In the genomic region with DNA sequence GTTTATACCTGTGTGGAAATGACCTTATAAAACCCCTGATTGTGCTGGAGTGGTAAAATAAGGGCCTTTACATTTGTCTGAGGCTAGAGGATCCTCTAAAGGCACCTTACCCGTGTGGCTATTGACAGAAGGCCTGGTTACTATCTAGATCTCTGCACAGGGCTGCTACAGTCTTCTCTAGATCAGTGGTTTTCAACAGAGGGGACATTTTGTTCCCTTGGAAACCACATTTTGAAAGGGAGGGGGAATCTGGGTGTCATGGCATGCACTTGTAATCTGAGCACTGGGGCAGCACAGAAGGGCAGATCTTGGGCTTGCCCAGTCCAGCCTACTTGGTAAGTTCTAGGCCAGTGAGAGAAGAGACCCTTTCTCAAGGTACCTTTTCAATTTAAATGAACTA, we compare ENCODE assay signal across 25 mouse cellular contexts. TPM values are rescaled to one million over a fixed set of nuclear protein-coding genes. Genes with fewer than 3 reads are reported as not detected.
A peak's percentile ranks its signal among the peaks of the same experiment; 100 is the strongest.
DNase-seq lines count a peak whose midpoint lies in the region; ATAC-seq and TF ChIP-seq lines count a peak whose summit lies in the region.
"Had no signal": no experiment of that assay in that cellular context is flagged by ENCODE, and none has a peak within 500 bp of the region (broad histone marks: within the 10 kb centered on the region; RNA-seq: fewer than 3 reads in every experiment).

No protein-coding gene starts in this region.

- no peaks in the 10 kb centered on the region for H3K27me3 ChIP-seq in liver, postnatal 0 days (ENCODE audit: insufficient read depth, low read length)
- no peaks in the 10 kb centered on the region for H3K27me3 ChIP-seq in MEL (ENCODE audit: control insufficient read depth in 1 of 2, insufficient read depth in 2 of 2, low read length in 2 of 2)
- H3K27me3 ChIP-seq: forebrain, embryonic 15.5 days; hindbrain, embryonic 15.5 days; lung, embryonic 15.5 days; neural tube, embryonic 13.5 days; Patski had no signal

- no peak for TF ChIP-seq POLR2A in MEL (IDR thresholded peaks at IDR 0.05; ENCODE audit: control insufficient read depth in 1 of 2, insufficient read depth in 1 of 2, low read depth in 1 of 2, low read length in 2 of 2, poor library complexity in 1 of 2)

- H3K9ac ChIP-seq in liver, postnatal 0 days (replicated peaks): no peak overlapping the region
- H3K9ac ChIP-seq in MEL (ENCODE audit: control insufficient read depth, low read depth, low read length, poor library complexity, severe bottlenecking): no peak overlapping the region
- H3K9ac ChIP-seq: forebrain, embryonic 15.5 days; hindbrain, embryonic 15.5 days; lung, embryonic 15.5 days; neural tube, embryonic 13.5 days had no signal

- no peak overlapping the region for H3K4me3 ChIP-seq in gastrocnemius, adult 2 months
- H3K4me3 ChIP-seq in liver, postnatal 0 days (ENCODE audit: low read depth, low read length): no peak overlapping the region
- H3K4me3 ChIP-seq in MEL (ENCODE audit: control insufficient read depth in 1 of 2, insufficient read depth in 1 of 2, low read depth in 2 of 2, low read length in 2 of 2) (no peak overlapping the region), macrophage (ENCODE audit: inconsistent target) (no peak overlapping the region)
- H3K4me3 ChIP-seq: forebrain, embryonic 15.5 days; hindbrain, embryonic 15.5 days; lung, embryonic 15.5 days; midbrain, embryonic 10.5 days; neural tube, embryonic 13.5 days had no signal

- intact Hi-C loops in gastrocnemius, adult 2 months (cut with DNase I): loop anchor here (10.0 kb wide), 1 partner anchor 818 kb away; no protein-coding TSS in a partner anchor

- peaks cover 59% of the 10 kb centered on the region for H3K79me2 ChIP-seq in MEL (ENCODE audit: control insufficient read depth, insufficient read depth, low read length, poor library complexity)
- H3K79me2 ChIP-seq in macrophage (ENCODE audit: inconsistent target): peaks cover 98% of the 10 kb centered on the region

- peak; percentile 50 for ATAC-seq in liver, postnatal 0 days
- ATAC-seq: forebrain, embryonic 15.5 days; Patski had no signal

- H3K27ac ChIP-seq in gastrocnemius, adult 2 months: peak overlapping the region; percentile 84
- H3K27ac ChIP-seq in liver, postnatal 0 days (ENCODE audit: low read depth): peak overlapping the region; percentile 60; the same call in 1 of the 2 replicates
- no peak overlapping the region for H3K27ac ChIP-seq in MEL (ENCODE audit: control insufficient read depth, low read depth, low read length)
- H3K27ac ChIP-seq in macrophage: peak overlapping the region; percentile 85
- H3K27ac ChIP-seq: forebrain, embryonic 15.5 days; hindbrain, embryonic 15.5 days; kidney, postnatal 0 days; lung, embryonic 15.5 days; midbrain, embryonic 10.5 days; neural tube, embryonic 13.5 days had no signal

- no peak for TF ChIP-seq RAD21 in MEL (IDR thresholded peaks at IDR 0.05; ENCODE audit: low read depth, low read length)

- no peak overlapping the region for H3K4me2 ChIP-seq in liver, postnatal 0 days (ENCODE audit: low read depth, low read length)
- H3K4me2 ChIP-seq: forebrain, embryonic 15.5 days; hindbrain, embryonic 15.5 days; liver, embryonic 11.5 days; lung, embryonic 15.5 days; neural tube, embryonic 13.5 days had no signal

- H3K9me3 ChIP-seq in liver, postnatal 0 days (ENCODE audit: low read length): no peaks in the 10 kb centered on the region
- H3K9me3 ChIP-seq in MEL (replicated peaks; ENCODE audit: insufficient read depth, low read length): no peaks in the 10 kb centered on the region
- H3K9me3 ChIP-seq: forebrain, embryonic 15.5 days; hindbrain, embryonic 15.5 days; lung, embryonic 15.5 days; midbrain, embryonic 10.5 days; neural tube, embryonic 13.5 days had no signal

- H3K4me1 ChIP-seq in liver, postnatal 0 days (ENCODE audit: insufficient read depth): peaks cover 49% of the 10 kb centered on the region
- H3K4me1 ChIP-seq in MEL (ENCODE audit: control insufficient read depth in 1 of 2, insufficient read depth in 2 of 2, low read length in 2 of 2): peaks cover 11 to 16% of the 10 kb centered on the region in 2 experiments

- 7% methylated on average over 1 of the region's 1 CpGs for WGBS in liver, postnatal 0 days (ENCODE audit: insufficient replicate concordance)
- WGBS in macrophage (ENCODE audit: missing documents): 0% methylated on average over 1 of the region's 1 CpGs

- peak; percentile 38 for DNase-seq in gastrocnemius, adult 2 months
- DNase-seq in gastrocnemius, postnatal 10 days: no peak
- no peak for DNase-seq in liver, postnatal 0 days
- DNase-seq in liver: no peak
- DNase-seq in MEL (ENCODE audit: low read depth, low spot score): peak; percentile 38
- DNase-seq in frontal cortex, adult 2 months (ENCODE audit: extremely low spot score in 1 of 2, low spot score in 1 of 2): no peak
- no peak for DNase-seq in embryo, embryonic 10.5 days (ENCODE audit: low spot score)
- DNase-seq: adrenal gland, postnatal 14 days; cerebellum, adult 11-12 months; cerebellum, postnatal 25 days; heart, postnatal 36 days; layer of hippocampus, postnatal 36 days; thymus, postnatal 14 days had no signal

- TF ChIP-seq EP300 in liver, postnatal 0 days (IDR thresholded peaks at IDR 0.05; ENCODE audit: low read depth): no peak
- TF ChIP-seq EP300 in MEL (IDR thresholded peaks at IDR 0.05; ENCODE audit: low read depth in 1 of 2, low read length in 2 of 2): no peak

- TF ChIP-seq CTCF in gastrocnemius, adult 2 months (IDR thresholded peaks at IDR 0.05): no peak
- TF ChIP-seq CTCF in liver, postnatal 0 days (IDR thresholded peaks at IDR 0.05; ENCODE audit: low read depth): no peak
- TF ChIP-seq CTCF in MEL (IDR thresholded peaks at IDR 0.05 in 2 of 3, conservative IDR thresholded peaks at IDR 0.05 in 1 of 3; ENCODE audit: control insufficient read depth in 1 of 3, insufficient read depth in 1 of 3, low read depth in 2 of 3, low read length in 3 of 3, poor library complexity in 1 of 3, severe bottlenecking in 1 of 3): no peak

- H3K36me3 ChIP-seq in liver, postnatal 0 days (replicated peaks; ENCODE audit: insufficient read depth, low read length): peaks cover 6% of the 10 kb centered on the region; the same call in 1 of the 2 replicates
- H3K36me3 ChIP-seq in MEL (ENCODE audit: control insufficient read depth in 1 of 2, insufficient read depth in 2 of 2, low read length in 2 of 2): peaks cover 2 to 40% of the 10 kb centered on the region in 2 experiments; a peak in 3 of 4 replicates
- no peaks in the 10 kb centered on the region for H3K36me3 ChIP-seq in macrophage (ENCODE audit: inconsistent target)
- H3K36me3 ChIP-seq: forebrain, embryonic 15.5 days; hindbrain, embryonic 15.5 days; lung, embryonic 15.5 days; midbrain, embryonic 10.5 days; neural tube, embryonic 13.5 days had no signal

TF ChIP-seq in MEL, 35 proteins besides CTCF, POLR2A, EP300 and RAD21:
- TF ChIP-seq MYC (IDR thresholded peaks at IDR 0.05; ENCODE audit: low read depth, low read length) (no peak), CHD1 (IDR thresholded peaks at IDR 0.05; ENCODE audit: low read depth, low read length) (no peak)

RNA-seq across cellular contexts. Expression of a gene that starts 15.6 kb away (rescaled TPM):
- total RNA-seq in gastrocnemius, adult 2 months (2021): 10 to 100 TPM; 87.8 to 99.6 TPM
- 10 to 100 TPM; 59.8 to 62.8 TPM for total RNA-seq in gastrocnemius, postnatal 10 days (2021)
- polyA plus RNA-seq in liver, postnatal 0 days (2015; fragmentation: Nextera tagmentation; extraction: Ambion mirVana): 23.6 and 24.5 TPM in 2 replicates
- total RNA-seq in MEL (2012; rRNA removed): 61.5 and 67.3 TPM in 2 replicates
- 10 to 100 TPM in 1 of 2 experiments, not detected in 1; 93.2 TPM for polyA plus RNA-seq in MEL (2012; ENCODE audit: insufficient read depth in 1 of 2, insufficient read length in 2 of 2, low read depth in 1 of 2, low replicate concordance in 2 of 2, missing spikeins in 1 of 2)
- total RNA-seq in macrophage (2018; cell fraction: chromatin; rRNA removed): 100 to 1,000 TPM in 24 of 26 experiments, 10 to 100 TPM in 2; 72.8 to 323 (median 169) TPM
- 100 to 1,000 TPM in 8 of 26 experiments, 10 to 100 TPM in 18; 72.7 to 112 (median 94.7) TPM for total RNA-seq in macrophage (2018; cell fraction: cytosol; rRNA removed)
- total RNA-seq in macrophage (2018; cell fraction: nucleus; rRNA removed): 100 to 1,000 TPM in 21 of 26 experiments, 10 to 100 TPM in 5; 70.1 to 212 (median 141) TPM
- 62.0 to 93.5 TPM (median 63.5 TPM) in 3 replicates for polyA plus RNA-seq in macrophage (2018)
- polyA plus RNA-seq in frontal cortex, adult 2 months (2012; rRNA removed): 108 and 110 TPM in 2 replicates

RNA-seq across cellular contexts. Expression of a gene that starts 16.7 kb away (rescaled TPM):
- total RNA-seq in gastrocnemius, adult 2 months (2021): under 1 TPM; 0.38 to 0.50 TPM
- total RNA-seq in gastrocnemius, postnatal 10 days (2021): 1 to 10 TPM; 1.2 TPM
- polyA plus RNA-seq in liver, postnatal 0 days (2015; fragmentation: Nextera tagmentation; extraction: Ambion mirVana): 0.32 and 0.51 TPM in 2 replicates
- total RNA-seq in MEL (2012; rRNA removed): 0.58 and 0.69 TPM in 2 replicates
- polyA plus RNA-seq in MEL (2012; ENCODE audit: insufficient read depth in 1 of 2, insufficient read length in 2 of 2, low read depth in 1 of 2, low replicate concordance in 2 of 2, missing spikeins in 1 of 2) (1 to 10 TPM in 1 of 2 experiments, not detected in 1; 1.6 TPM), macrophage (2018) (not detected in 3 replicates)
- total RNA-seq in macrophage (2018; cell fraction: chromatin; rRNA removed): 1 to 10 TPM in 10 of 26 experiments, under 1 TPM in 9, not detected in 7; 0.27 to 2.9 (median 1.0) TPM
- under 1 TPM in 2 of 26 experiments, not detected in 24; 0.13 to 0.29 TPM for total RNA-seq in macrophage (2018; cell fraction: cytosol; rRNA removed)
- total RNA-seq in macrophage (2018; cell fraction: nucleus; rRNA removed): under 1 TPM in 10 of 26 experiments, not detected in 16; 0.17 to 0.91 (median 0.68) TPM
- 8.6 TPM in 2 replicates for polyA plus RNA-seq in frontal cortex, adult 2 months (2012; rRNA removed)
- polyA plus RNA-seq: C2C12 had no signal

RNA-seq across cellular contexts. Expression of a gene that starts 19.2 kb away (rescaled TPM):
- total RNA-seq in gastrocnemius, adult 2 months (2021): under 1 TPM; 0.39 to 0.71 TPM
- under 1 TPM in 1 of 2 experiments, not detected in 1; 0.93 TPM for total RNA-seq in gastrocnemius, postnatal 10 days (2021)
- polyA plus RNA-seq in liver, postnatal 0 days (2015; fragmentation: Nextera tagmentation; extraction: Ambion mirVana): 0.80 and 1.1 TPM in 2 replicates
- total RNA-seq in MEL (2012; rRNA removed): 0.42 and 0.92 TPM in 2 replicates
- polyA plus RNA-seq in MEL (2012; ENCODE audit: insufficient read depth in 1 of 2, insufficient read length in 2 of 2, low read depth in 1 of 2, low replicate concordance in 2 of 2, missing spikeins in 1 of 2) (under 1 TPM in 1 of 2 experiments, not detected in 1; 0.42 TPM), macrophage (2018) (0.93 to 1.7 TPM (median 0.96 TPM) in 3 replicates)
- 10 to 100 TPM in 25 of 26 experiments, 1 to 10 TPM in 1; 9.8 to 54.7 (median 22.9) TPM for total RNA-seq in macrophage (2018; cell fraction: chromatin; rRNA removed)
- 1 to 10 TPM in 6 of 26 experiments, under 1 TPM in 6, not detected in 14; 0.14 to 2.6 (median 1.0) TPM for total RNA-seq in macrophage (2018; cell fraction: cytosol; rRNA removed)
- total RNA-seq in macrophage (2018; cell fraction: nucleus; rRNA removed): 10 to 100 TPM in 18 of 26 experiments, 1 to 10 TPM in 8; 3.2 to 41.5 (median 15.6) TPM
- 0.95 and 1.1 TPM in 2 replicates for polyA plus RNA-seq in frontal cortex, adult 2 months (2012; rRNA removed)
- total RNA-seq: monocyte, adult 5-6 weeks had no signal
- polyA plus RNA-seq: testis, adult 2 months had no signal

Comparison
In these comparisons a context has a peak if more than half of its experiments do, and no peak if none do; other contexts are left out.
1. DNase-seq: peak in gastrocnemius, adult 2 months (single experiment) and MEL (single experiment); none in gastrocnemius, postnatal 10 days (single experiment), liver, postnatal 0 days (single experiment), liver (single experiment), frontal cortex, adult 2 months (0 of 2) and embryo, embryonic 10.5 days (single experiment).